Mouse (Mus musculus): ENCODE results near the gene Emc8. TPM values are rescaled to one million over a fixed set of nuclear protein-coding genes. Genes with fewer than 3 reads are reported as not detected.

The Emc8 gene
- polyA plus RNA-seq, 1 experiment: 74.7 TPM

DNA sequence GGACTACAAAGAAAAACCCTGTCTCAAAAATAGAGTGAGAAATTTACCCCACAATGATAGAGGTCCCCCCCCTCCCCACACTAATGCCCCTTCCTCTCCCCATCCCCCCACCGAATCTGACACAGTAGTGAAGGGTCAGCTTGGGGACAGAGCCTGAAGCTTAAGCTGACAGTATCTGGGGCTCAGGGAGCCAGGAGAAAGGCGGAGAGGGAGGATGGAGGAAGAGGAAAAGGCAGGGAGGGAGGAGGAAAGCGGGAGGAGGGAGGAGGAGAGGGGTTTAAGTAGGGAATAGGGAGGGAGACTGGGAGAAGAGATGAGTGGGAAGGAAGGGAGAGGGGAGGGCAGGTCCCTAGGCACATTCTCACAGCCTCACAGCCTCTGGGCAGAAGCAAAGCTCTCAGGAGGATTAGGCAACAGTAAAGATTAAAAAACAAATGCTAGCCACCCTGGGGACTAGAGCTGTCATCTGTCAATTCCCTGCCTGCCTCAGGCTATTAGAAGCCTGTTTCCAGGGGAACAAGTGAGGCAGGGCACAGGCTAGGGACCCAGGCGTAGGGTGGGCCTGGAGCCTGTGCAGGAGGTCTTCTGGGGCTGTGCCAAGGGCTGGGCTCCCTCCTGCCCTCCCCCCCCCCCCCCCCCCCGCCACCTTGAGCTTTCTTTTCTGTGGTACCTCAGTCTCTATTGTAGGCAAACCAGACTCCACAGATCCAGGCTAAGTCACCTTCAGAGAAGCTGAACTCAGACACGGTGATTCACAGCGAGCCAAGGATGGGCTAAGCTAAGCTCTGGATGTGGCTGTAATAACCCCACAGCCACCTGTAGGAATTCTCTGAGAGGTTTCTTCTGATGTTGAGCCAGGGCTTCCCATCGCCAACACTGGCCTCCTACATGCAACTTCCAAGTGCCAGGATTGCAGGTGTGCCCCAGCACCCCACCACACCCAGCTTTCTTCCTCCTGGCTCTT, 51.4 kb downstream of the Emc8 start:
- DNase-seq (ENCODE audit: low read depth, low spot score): no peak
- 71% methylated on average over 8 of the region's 8 CpGs for WGBS

DNA sequence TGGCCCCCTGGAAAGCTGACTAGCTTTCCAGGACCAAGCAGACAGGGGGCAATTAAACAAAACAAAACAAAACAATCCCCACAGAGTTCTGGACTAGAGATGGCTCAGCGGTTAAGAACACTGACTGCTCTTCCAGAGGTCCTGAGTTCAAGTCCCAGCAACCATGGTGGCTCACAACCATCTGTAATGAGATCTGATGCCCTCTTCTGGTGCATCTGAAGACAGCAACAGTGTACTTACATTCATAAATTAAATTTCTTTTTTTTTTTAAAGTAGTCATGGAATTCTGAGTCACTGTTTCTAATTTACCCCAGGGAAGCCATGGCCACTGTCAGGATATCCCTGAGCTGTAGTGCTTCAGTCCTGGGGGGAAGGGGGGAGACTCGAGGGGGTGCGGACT, 53.9 kb downstream of the Emc8 start:
- DNase-seq (ENCODE audit: low read depth, low spot score): no peak
- 85% methylated on average over 3 of the region's 3 CpGs for WGBS

DNA sequence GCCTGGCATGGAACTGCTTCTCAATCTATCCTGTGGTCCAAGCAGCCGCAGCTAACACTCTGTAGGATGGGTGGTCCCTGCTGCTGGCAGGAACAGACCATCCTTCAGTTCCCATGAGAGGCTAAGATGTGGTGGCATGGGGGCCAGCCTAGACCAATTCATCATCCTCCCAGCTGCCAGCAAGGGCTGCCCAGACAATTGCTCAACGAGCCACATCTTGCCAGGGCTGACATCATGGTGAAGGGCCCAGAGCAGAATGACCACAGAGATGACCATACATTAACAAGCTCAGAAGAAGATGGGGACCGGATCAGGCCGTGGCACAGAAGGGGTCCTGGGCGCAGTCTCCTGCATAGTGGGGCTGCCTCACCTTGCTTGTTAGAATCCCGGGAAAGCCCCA, 57.5 kb downstream of the Emc8 start:
- DNase-seq (ENCODE audit: low read depth, low spot score): no peak
- 89% methylated on average over 6 of the region's 6 CpGs for WGBS

DNA sequence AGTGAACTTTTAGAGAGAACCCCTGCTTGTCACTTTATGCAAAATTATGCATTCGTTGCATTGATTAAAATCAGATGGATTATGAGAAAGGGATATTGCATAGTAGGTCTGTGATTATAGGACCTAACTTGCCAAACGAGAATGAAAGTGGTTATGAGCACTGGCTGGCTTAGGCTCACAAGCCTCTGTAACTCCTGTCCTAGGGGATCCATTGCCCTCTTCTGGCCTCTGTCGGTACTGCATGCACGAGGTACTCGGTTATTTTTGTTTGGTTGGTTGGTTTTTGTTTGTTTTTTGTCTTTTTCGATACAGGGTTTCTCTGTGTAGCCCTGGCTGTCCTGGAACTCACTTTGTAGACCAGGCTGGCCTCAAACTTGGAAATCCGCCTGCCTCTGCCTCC, 60.5 kb downstream of the Emc8 start:
- no peak for DNase-seq (ENCODE audit: low read depth, low spot score)

DNA sequence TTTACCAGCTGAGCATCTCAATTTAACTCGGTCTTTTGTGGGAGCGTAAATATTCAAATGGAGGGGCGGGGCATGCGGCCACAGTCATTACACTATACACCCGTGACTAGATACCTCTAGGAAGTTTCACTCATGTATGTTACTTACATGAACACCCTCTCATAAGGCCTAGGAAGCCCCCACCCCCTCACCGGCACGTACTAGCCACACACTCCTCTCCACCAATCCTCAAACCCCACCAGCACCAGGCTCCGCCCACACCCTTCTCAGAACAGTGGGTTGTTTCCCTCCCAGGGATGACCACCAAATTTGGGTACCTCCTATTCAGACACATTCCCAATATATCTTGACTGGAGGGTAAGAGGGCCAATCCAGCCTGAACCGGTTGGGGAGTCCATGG, 60.9 kb downstream of the Emc8 start:
- no peak for DNase-seq (ENCODE audit: low read depth, low spot score)
- WGBS: 73% methylated on average over 9 of the region's 9 CpGs

More for the DNA sequence above, 60.5 kb downstream of the Emc8 start:
- WGBS: 12% methylated on average over 7 of the region's 7 CpGs

Other genes with a start within 250 kb of the Emc8 start
- gene Gins2, start 79.3 kb downstream of the Emc8 start, polyA plus RNA-seq (2012; rRNA removed): 29.8 and 31.0 TPM in 2 replicates
- gene 1190005I06Rik, start 20.9 kb downstream of the Emc8 start, polyA plus RNA-seq (2012; rRNA removed): 2.6 TPM in 2 replicates
- gene Gm27021, start 494 bp downstream of the Emc8 start, polyA plus RNA-seq (2012; rRNA removed): 0.19 and 0.23 TPM in 2 replicates
- gene Cox4i1, start 351 bp downstream of the Emc8 start, polyA plus RNA-seq (2012; rRNA removed): 1,638 and 1,728 TPM in 2 replicates
- 75.8 and 95.3 TPM in 2 replicates for gene Irf8, start 67.8 kb upstream of the Emc8 start, polyA plus RNA-seq (2012; rRNA removed)

Measured in large intestine, adult 2 months (tissue).